Mouse (Mus musculus) heart, adult 10 weeks (tissue): Measurements from ENCODE around the gene Oog4. TPM values are rescaled to one million over a fixed set of nuclear protein-coding genes. Genes with fewer than 3 reads are reported as not detected.

Source experiments
- polyA plus RNA-seq: library from polyadenylated mRNA; stranded (reverse); fragments of 350-450 nt; fragmentation: Illumina TruSeq; extraction: RNeasy Lipid Tissue Mini Kit (QIAGEN cat#74804); gene quantifications from one replicate; pipeline ENCODE4 v1.2.3, GENCODE M21; 2014; ENCODE audit warnings: low read depth, low replicate concordance

The Oog4 gene
- not detected for polyA plus RNA-seq

DNA sequence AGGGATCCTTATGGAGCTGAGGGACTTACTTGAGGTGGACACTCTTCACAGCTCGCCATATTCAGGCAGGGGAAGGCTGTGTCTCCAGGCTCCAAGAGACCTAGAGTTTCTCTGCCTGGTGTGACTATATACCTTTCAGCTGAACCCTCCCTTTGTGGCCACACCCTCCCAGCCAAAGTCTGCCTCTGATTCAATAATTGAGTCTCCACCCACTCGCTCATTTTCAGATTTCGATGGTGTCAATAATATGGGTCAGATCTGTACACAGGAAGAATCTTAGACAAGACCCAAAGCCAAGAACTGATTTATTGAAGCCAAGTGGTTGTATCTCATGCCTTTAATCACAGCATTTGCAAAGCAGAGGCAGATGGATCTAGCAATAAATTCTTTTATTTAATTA is at the start of gene Oog4:
Gene Oog4, minus strand, starts transcription at position 101 of the 400 bp plus-strand sequence.

DNA sequence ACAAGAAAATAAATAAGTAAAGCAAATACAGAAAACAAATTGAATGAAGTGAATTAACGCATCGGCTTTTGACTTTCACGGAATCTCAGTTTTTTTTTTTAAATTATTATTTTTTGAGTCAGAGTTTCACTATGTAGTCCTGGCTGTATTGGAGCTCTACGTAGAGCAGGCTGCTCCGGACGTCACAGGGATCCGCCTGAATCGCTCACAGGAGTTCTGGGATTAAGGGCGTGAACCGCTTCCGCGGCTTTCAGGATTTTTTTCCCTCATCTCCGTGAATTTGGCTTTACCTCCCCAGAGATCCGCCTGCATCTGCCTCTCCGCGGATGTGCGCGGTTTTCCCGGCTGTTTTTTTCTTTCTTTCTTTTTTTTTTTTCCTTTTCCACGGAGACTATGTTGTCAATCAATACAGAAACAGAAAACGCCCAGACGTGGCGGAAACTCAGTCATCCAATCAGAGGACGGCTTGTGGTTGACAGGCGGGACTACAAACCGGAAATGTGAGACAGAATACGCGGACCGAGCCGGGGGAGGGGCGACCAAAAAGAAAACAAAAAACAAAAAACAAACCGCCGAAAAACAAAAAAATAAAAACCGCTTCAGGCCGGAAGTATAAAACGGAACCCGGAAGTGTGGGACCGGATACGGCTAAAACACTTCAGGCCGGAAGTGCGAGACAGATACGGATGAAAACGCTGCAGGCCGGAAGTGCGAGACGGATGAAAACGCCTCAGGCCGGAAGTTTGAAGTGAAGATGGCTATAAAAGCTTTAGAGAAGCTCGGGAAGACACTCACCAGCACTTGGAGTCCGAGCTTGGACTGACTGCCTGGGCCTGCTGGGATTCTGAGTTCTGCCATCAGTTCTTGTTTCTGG is 37.7 kb downstream of the Oog4 start, which contains the start of gene Pramef8:
Gene Pramef8, plus strand, starts transcription at position 208 of the 874 bp plus-strand sequence.

DNA sequence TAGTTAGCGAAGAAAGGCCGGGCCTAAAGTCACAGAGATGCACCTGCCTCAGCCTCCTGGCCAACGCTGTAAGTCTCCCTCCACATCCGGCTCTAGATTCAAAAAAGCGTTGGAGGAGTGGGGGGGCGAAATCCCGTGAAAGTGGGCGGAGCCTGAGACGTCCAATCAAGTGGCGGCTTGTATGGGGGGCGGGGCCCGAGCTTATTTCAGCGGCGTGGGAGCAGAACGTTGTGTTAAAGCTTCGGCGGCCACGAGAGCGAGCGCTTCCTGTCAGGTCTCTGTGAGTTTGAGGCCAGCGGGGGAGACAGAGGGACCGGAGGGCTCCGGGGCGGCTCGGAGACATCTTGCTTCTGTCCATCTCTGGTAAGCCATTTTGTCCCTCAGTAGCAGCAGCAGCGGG is 55.9 kb downstream of the Oog4 start, which contains the start of gene Pramel1:
Gene Pramel1, plus strand, starts transcription at position 248 of the 400 bp plus-strand sequence.

Other genes starting within 250 kb of the Oog4 start
- 15.6 TPM for gene Prdm2, start 237.3 kb downstream of the Oog4 start, polyA plus RNA-seq
- gene Pdpn, start 150.8 kb downstream of the Oog4 start, polyA plus RNA-seq: 4.9 TPM
- gene Lrrc38, start 100.6 kb downstream of the Oog4 start, polyA plus RNA-seq: 0.26 TPM
- gene Pramel1, start 55.9 kb downstream of the Oog4 start, polyA plus RNA-seq: not detected
- gene Pramef8, start 37.9 kb downstream of the Oog4 start, polyA plus RNA-seq: 11.1 TPM
- not detected for gene Gm13043, start 61.0 kb upstream of the Oog4 start, polyA plus RNA-seq
- not detected for gene Gm13040, start 85.6 kb upstream of the Oog4 start, polyA plus RNA-seq
- not detected for gene BC080695, start 101.4 kb upstream of the Oog4 start, polyA plus RNA-seq
- gene Gm13057, start 101.4 kb upstream of the Oog4 start, polyA plus RNA-seq: not detected
- gene Gm13083, start 164.7 kb upstream of the Oog4 start, polyA plus RNA-seq: not detected
- gene Gm13088, start 206.9 kb upstream of the Oog4 start, polyA plus RNA-seq: not detected